Mouse (Mus musculus) induced T-regulatory cell, adult 2 months (primary cell): ENCODE measurements at regions not wholly inside any gene's neighbourhood (a gene's known extent, or its start where the extent isn't known, plus 50 kb on each side); places are given as distances from the start of the nearest gene placed in this dataset.
"Not testable (repeated sequence)": the region's sequence is repeated elsewhere in the genome, so short reads cannot be mapped to it uniquely, and the experiment has no call there.

Experiments used
- DNase-seq: peaks from one replicate; pipeline ENCODE4 v3.0.0-alpha.2; 2012; ENCODE audit warnings: low read depth

- peak; percentile 90 for DNase-seq
Observed at GRCm38 (mm10) chr14:60525284-60525962, 108.4 kb upstream of the Spata13 start.

DNA sequence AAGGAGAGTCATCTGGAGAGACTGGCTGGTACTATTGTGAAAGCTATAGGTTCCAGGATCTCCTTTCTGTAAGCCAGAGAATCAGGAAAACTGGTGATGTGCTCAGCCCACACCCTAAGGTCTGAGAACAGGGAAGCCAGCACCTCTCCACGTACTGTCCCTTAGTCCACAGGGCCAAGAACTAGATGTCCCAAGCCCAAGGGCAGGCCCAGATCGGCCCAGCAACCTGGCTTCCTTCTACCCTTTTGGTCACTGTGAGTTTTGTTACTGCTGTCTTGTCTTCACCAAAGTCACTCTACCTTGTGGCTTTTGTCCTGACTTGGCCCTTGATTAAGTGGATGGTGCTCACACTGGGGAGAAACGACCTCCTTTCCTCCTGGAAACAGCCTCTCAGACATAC lies 107.8 kb upstream of the Spata13 start:
- DNase-seq, result no peak

GRCm38 (mm10) chr14:60526832-60527231 lies 107.0 kb upstream of the Spata13 start:
- DNase-seq, result no peak

DNA sequence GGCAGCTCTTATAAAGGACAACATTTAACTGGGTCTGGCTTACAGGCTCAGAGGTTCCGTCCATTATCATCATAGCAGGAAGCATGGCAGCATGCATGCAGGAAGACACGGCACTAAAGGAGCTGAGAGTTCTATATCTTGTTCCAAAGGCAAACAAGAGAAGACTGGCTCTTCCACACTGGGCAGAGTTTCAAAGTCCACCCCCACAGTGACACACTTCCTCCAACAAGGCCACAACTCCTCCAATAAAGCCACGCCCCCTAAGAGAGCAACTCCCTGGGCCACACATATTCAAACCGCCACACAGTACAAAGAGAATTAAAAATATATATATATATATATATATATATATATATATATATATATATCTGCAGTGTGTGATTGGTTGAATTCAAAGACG lies 105.8 kb upstream of the Spata13 start:
- no peak for DNase-seq

DNA sequence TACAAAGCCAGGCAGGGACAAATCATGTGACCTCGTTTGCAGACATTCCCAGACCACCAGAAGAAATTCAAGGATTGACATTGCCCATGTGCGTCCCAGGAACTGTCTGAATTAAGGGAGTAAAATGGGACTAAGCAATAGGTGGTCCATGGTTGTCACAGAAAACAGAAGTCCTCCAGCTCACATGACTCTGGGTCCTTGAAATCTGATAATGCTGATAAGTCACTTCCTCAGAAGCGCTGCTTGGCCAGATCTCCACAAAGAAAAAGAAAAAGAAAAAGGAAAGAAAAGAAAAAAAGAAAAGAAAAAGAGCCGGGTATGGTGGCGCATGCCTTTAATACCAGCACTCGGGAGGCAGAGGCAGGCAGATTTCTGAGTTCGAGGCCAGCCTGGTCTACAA lies 105.3 kb upstream of the Spata13 start:
- DNase-seq, result no peak

GRCm38 (mm10) chr14:60529022-60529421 lies 104.8 kb upstream of the Spata13 start:
- DNase-seq, result no peak

DNA sequence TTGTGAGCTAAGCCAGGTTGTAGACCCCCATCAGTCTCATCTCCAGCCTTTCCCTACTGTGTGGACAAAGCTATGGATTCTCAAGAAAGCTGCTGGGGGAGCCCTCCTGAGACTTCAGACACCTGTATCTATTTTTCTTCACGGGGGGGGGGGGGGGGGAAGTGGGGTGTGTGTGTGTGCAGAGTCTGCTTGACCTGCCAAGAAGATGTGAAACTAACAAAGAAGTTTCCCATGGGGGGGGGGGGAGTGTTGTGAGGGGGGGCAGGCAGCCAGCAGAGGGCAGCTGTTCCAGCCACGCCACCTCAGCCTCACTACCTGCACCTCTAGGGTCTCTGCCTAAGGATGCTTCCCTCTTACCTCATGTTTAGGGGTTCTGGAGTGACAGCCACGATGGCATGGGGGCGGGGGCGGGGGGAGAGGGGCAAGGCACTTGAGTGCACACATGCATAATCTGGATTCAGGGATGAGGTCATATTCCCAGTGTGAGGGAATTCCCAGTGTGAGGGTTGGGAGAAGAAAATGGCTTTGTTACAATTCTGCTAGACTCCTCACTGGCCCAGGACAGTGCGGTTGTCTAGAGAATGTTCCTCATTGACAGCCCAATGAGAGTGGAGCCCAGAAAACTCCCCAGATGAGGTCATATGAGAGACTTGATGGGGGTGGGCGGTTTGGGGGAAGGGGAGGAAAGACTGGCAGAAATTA lies 104.0 kb upstream of the Spata13 start:
- DNase-seq, result no peak

GRCm38 (mm10) chr14:60530348-60530711 lies 103.5 kb upstream of the Spata13 start:
- DNase-seq, result no peak

- no peak for DNase-seq
Observed at GRCm38 (mm10) chr14:60530973-60531372, 102.8 kb upstream of the Spata13 start.

DNA sequence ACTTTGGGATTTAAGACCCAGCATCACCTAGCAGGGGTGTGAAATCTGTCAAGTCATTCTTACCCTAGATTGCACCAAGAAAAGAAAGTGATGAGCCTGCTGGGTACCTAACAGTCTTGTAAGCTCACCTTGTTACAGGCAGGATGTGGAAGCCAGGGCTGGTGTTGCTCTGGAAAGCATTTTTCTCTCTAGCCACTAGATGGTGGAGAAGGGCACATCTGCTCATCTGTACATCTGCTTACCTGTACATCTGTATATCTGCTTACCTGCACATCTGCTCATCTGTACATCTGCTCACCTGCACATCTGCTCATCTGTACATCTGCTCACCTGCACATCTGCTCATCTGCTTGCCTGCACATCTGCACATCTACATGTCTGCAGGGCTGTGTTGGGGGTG lies 102.0 kb upstream of the Spata13 start:
- peak; percentile 29 for DNase-seq

- no peak for DNase-seq
Observed at GRCm38 (mm10) chr14:60533452-60534224, 100.2 kb upstream of the Spata13 start.

- DNase-seq, result no peak
Observed at GRCm38 (mm10) chr14:60539040-60539439, 94.8 kb upstream of the Spata13 start.

GRCm38 (mm10) chr14:60540111-60540510 lies 93.7 kb upstream of the Spata13 start:
- DNase-seq, result no peak

GRCm38 (mm10) chr14:60541596-60541995 lies 92.2 kb upstream of the Spata13 start:
- no peak for DNase-seq

DNA sequence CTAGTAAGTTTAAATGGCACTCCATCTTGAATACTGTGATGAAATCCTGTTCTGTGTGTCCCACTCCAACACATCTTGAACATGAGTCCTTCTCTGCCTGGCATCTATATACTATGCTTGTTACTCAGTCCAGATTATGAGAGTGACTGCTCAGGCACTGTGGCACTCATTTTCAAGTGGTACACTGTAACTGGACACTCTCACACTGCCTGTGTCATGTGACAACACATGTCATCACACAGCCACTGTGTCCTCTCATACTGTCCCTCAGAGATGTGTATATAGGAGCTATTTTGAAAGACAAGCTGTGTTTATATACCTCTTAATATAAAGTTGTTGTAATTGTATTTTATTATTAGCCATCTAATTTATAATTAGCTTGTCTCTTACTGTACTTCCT lies 89.0 kb upstream of the Spata13 start:
- no peak for DNase-seq

- no peak for DNase-seq
Observed at GRCm38 (mm10) chr14:60554222-60554740, 79.5 kb upstream of the Spata13 start.

DNA sequence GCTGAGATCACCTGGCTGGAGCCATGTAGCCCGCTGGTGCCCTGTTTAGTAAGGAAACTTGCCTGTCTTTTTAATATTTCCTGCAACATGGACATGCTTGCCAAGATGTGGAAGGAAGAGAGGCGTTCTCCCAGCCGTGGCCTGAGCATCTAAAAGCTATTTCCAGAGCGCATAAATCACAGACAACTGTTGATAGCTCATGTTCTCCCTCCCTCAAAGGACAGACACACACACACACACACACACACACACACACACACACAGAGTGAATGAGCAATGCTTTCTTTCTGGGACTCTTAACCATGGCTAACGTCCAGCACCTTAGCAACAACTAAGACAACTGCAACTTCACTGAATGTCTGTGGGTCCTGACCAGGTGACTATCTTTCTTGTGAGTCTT lies 77.3 kb upstream of the Spata13 start:
- DNase-seq, result no peak

DNA sequence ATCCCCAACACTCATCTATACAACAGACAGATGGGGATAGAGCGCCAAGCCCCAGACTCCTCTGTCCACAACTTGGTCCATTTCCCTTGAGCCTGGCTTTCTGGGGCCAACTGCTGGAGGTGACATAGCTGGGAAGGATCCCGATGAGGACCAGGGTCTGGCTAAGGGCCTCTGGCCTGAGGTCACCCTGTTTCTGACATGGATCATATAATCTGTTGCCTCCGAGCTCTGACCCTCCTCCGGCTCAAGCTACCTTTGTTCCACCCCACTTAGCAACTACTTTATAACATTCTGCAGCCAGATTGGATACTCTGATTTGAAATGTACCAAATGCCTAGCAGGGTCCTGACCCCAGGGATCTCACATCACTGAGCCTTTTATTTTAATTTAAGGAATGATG lies 76.8 kb upstream of the Spata13 start:
- no peak for DNase-seq

- DNase-seq, result no peak
Observed at GRCm38 (mm10) chr14:60559376-60559775, 74.4 kb upstream of the Spata13 start.

DNA sequence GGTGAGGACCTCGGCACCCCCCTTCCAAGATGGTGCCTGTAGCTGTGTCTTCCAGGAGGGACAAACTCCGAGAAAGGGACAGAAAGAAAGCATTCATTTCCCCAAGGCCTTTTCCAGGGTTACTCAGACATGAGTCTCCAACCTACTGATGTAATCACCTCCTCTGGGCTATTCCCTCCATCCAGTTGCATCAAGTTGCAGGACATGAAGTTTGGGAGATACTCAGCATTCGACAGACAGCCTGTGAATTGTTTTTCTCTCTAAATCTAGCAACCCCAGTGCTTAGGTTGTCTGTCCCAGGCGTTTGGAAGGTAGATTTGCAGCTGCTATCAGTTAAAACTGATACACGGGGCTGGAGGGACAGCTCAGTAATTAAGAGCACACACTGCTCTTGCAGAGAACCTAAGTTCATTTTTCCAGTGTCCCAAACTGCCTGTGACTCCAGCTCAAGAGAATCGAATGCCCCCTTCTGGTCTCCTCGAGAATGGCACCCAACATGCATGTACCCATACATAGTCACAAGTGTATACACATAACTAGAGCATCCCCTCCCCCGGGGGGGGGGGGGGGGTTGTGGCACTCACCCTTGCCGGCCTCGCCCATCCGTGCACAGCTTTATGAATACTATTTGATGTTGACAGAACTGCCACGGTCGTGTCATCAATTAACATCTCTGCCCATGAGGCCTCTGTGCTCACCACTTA lies 73.8 kb upstream of the Spata13 start:
- peak; percentile 45 for DNase-seq

- no peak for DNase-seq
Observed at GRCm38 (mm10) chr14:60576281-60576680, 57.5 kb upstream of the Spata13 start.

GRCm38 (mm10) chr14:60580131-60580530 lies 53.7 kb upstream of the Spata13 start:
- not testable (repeated sequence) for DNase-seq
